Mouse (Mus musculus) stomach, embryonic 14.5 days (tissue): ENCODE data around the gene Fam217a. TPM values are rescaled to one million over a fixed set of nuclear protein-coding genes. Genes with fewer than 3 reads are reported as not detected.

Experiments
- polyA plus RNA-seq: library from polyadenylated mRNA; unstranded; fragments of >200 nt; fragmentation: Nextera tagmentation; extraction: Ambion mirVana; gene quantifications from 2 replicates; pipeline ENCODE4 v1.2.1, GENCODE M21; 2014

Fam217a gene
- polyA plus RNA-seq, 1 experiment from 2014 or later: 0.93 TPM

Other genes starting within 250 kb of the Fam217a start
- gene Fam50b, start 189.5 kb downstream of the Fam217a start, polyA plus RNA-seq: not detected in 2 replicates
- gene Prpf4b, start 49.0 kb downstream of the Fam217a start, polyA plus RNA-seq: 100 and 107 TPM in 2 replicates
- not detected in 2 replicates for gene 4933417A18Rik, start 99 bp upstream of the Fam217a start, polyA plus RNA-seq
- gene Eci3, start 39.5 kb upstream of the Fam217a start, polyA plus RNA-seq: 1.3 and 1.5 TPM in 2 replicates
- 154 and 158 TPM in 2 replicates for gene Eci2, start 102.8 kb upstream of the Fam217a start, polyA plus RNA-seq